Mouse (Mus musculus): ENCODE data around the gene Otud7b.

DNA sequence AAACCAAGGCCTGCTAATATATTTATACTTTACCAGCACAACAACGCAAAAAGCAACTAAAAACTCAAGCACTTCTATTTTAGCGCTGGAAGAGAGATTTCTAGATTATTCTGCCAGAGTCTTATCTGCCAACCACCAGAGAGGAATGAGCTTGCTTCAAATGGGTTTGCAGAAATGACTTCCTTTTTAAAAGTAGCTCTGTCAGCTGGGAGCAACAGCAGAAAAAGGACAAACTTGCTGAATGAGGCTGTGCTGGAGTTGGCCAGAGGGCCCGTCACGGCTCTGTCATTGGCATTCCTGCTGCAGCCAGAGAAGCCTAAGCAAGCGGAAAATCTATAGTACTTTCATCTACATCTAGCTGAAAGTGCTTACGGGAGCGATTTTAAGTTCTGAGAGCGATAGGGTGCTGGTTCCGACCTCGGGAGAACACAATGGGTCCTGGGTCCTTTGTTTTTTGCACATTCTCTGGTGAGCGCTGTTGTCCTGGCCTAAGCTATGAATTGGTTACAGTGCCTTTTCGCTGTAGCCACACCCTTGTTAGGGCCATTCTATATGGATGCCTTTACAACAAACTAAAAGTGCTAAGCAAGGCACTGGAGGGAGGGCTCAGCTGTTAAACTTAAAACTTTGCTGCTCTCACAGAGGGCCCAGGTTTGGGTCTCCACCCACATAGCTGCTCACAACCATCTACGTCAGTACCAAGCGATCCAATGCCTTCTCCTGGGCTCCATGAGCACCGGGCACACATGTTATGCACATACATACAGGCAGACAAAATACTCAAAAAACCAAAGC is 21.4 kb upstream of the Otud7b start:
- no peak for TF ChIP-seq POLR2A (IDR thresholded peaks at IDR 0.05; ENCODE audit: extremely low read depth, insufficient read depth, low read length)
- TF ChIP-seq CTCF (IDR thresholded peaks at IDR 0.05; ENCODE audit: extremely low read depth, insufficient read depth, low read length), result no peak
